In genomic region chr9:54467433-54467933, GRCm38 (mm10) we compare ENCODE assay signal across 30 mouse cellular contexts. TPM values are rescaled to one million over a fixed set of nuclear protein-coding genes. Genes with fewer than 3 reads are reported as not detected.
DNase-seq lines count a peak whose midpoint lies in the region; ATAC-seq and TF ChIP-seq lines count a peak whose summit lies in the region.
"Had no signal": no experiment of that assay in that cellular context is flagged by ENCODE, and none has a peak within 500 bp of the region (broad histone marks: within the 10 kb centered on the region; RNA-seq: fewer than 3 reads in every experiment).

No protein-coding gene starts in this region.

- 63% methylated on average over 1 of the region's 1 CpGs for WGBS in lung, adult 2 months
- 0% methylated on average over 1 of the region's 1 CpGs for WGBS in macrophage (ENCODE audit: missing documents)
- 74% methylated on average over 1 of the region's 1 CpGs for WGBS in midbrain, postnatal 0 days

- no peak overlapping the region for H3K4me2 ChIP-seq in midbrain, postnatal 0 days (ENCODE audit: low read depth, low read length, poor library complexity, severe bottlenecking)
- H3K4me2 ChIP-seq: heart, embryonic 15.5 days; hindbrain, embryonic 14.5 days; limb, embryonic 15.5 days; midbrain, embryonic 12.5 days; neural tube, embryonic 13.5 days had no signal

- H3K9me3 ChIP-seq in midbrain, postnatal 0 days (ENCODE audit: low read length): no peaks in the 10 kb centered on the region
- H3K9me3 ChIP-seq: embryonic facial prominence, embryonic 10.5 days; heart, embryonic 15.5 days; limb, embryonic 15.5 days; midbrain, embryonic 12.5 days; neural tube, embryonic 13.5 days had no signal

- TF ChIP-seq POLR2A in lung, adult 2 months (IDR thresholded peaks at IDR 0.05; ENCODE audit: borderline replicate concordance, extremely low read depth, low read depth, low read length): no peak

- H3K79me2 ChIP-seq in macrophage (ENCODE audit: inconsistent target): no peaks in the 10 kb centered on the region

- ATAC-seq in midbrain, postnatal 0 days (ENCODE audit: low FRiP score): no peak
- ATAC-seq in frontal cortex, adult (ENCODE audit: low TSS enrichment): no peak
- ATAC-seq: forebrain, postnatal 0 days; Patski had no signal

- H3K4me3 ChIP-seq in lung, adult 2 months (replicated peaks; ENCODE audit: extremely low read depth, low read depth, low read length): no peak overlapping the region
- no peak overlapping the region for H3K4me3 ChIP-seq in macrophage (ENCODE audit: inconsistent target)
- H3K4me3 ChIP-seq in midbrain, postnatal 0 days (ENCODE audit: low read depth, low read length): no peak overlapping the region
- H3K4me3 ChIP-seq: embryonic facial prominence, embryonic 10.5 days; heart, embryonic 15.5 days; limb, embryonic 15.5 days; midbrain, embryonic 12.5 days; myocyte; neural tube, embryonic 13.5 days had no signal

- H3K9ac ChIP-seq in midbrain, postnatal 0 days (replicated peaks; ENCODE audit: low read length, poor library complexity, severe bottlenecking): no peak overlapping the region
- H3K9ac ChIP-seq: forebrain, postnatal 0 days; heart, embryonic 15.5 days; hindbrain, embryonic 14.5 days; limb, embryonic 15.5 days; midbrain, embryonic 12.5 days; neural tube, embryonic 13.5 days had no signal

- H3K27ac ChIP-seq in macrophage: peak overlapping the region; percentile 59
- no peak overlapping the region for H3K27ac ChIP-seq in midbrain, postnatal 0 days (ENCODE audit: low read depth, low read length)
- H3K27ac ChIP-seq: embryonic facial prominence, embryonic 10.5 days; heart, embryonic 15.5 days; hindbrain, embryonic 14.5 days; kidney, postnatal 0 days; limb, embryonic 15.5 days; midbrain, embryonic 12.5 days; neural tube, embryonic 13.5 days had no signal

- no peak for TF ChIP-seq CTCF in lung, adult 2 months (IDR thresholded peaks at IDR 0.05; ENCODE audit: insufficient read depth, low read length)
- no peak for TF ChIP-seq CTCF in midbrain, postnatal 0 days (IDR thresholded peaks at IDR 0.05)

- no peaks in the 10 kb centered on the region for H3K36me3 ChIP-seq in macrophage (ENCODE audit: inconsistent target)
- H3K36me3 ChIP-seq in midbrain, postnatal 0 days (ENCODE audit: insufficient read depth, low read length): peaks cover 24% of the 10 kb centered on the region; the same call in 1 of the 2 replicates
- H3K36me3 ChIP-seq: embryonic facial prominence, embryonic 10.5 days; heart, embryonic 15.5 days; limb, embryonic 15.5 days; midbrain, embryonic 12.5 days had no signal

- no peaks in the 10 kb centered on the region for H3K4me1 ChIP-seq in lung, adult 2 months (ENCODE audit: control insufficient read depth, insufficient read depth, low read length)
- H3K4me1 ChIP-seq in midbrain, postnatal 0 days (ENCODE audit: insufficient read depth, low read length): no peaks in the 10 kb centered on the region
- H3K4me1 ChIP-seq: embryonic facial prominence, embryonic 10.5 days; heart, embryonic 15.5 days; limb, embryonic 15.5 days; midbrain, embryonic 12.5 days; neural tube, embryonic 13.5 days had no signal

- peak; percentile 26 for DNase-seq in lung, postnatal 36 days
- no peak for DNase-seq in lung, adult 2 months
- peak; percentile 2 for DNase-seq in ZHBTc4 (ENCODE audit: low read depth, low spot score)
- DNase-seq in right cerebral cortex, postnatal 14 days: no peak
- no peak for DNase-seq in Muller cell, postnatal 12 days (ENCODE audit: inconsistent ontology term)
- DNase-seq in midbrain, postnatal 0 days (ENCODE audit: low spot score): no peak
- DNase-seq: adrenal gland, postnatal 25 days; cerebellum, adult 11 months; cerebellum, adult 9-11 months; forebrain, postnatal 0 days; gastrocnemius, postnatal 36 days; heart, postnatal 36 days; kidney, adult 2 months; layer of hippocampus, adult 9-11 months; lung, adult 18-20 months; lung, postnatal 4 days; right cerebral cortex, postnatal 4 days; thymus, adult 2 months; thymus, postnatal 4 days had no signal

- H3K27me3 ChIP-seq in midbrain, postnatal 0 days (ENCODE audit: insufficient read depth, low read length): no peaks in the 10 kb centered on the region
- H3K27me3 ChIP-seq: heart, embryonic 15.5 days; limb, embryonic 15.5 days; midbrain, embryonic 12.5 days; neural tube, embryonic 13.5 days; Patski had no signal

RNA-seq across cellular contexts. Expression of gene Dmxl2, which starts 33.9 kb away (rescaled TPM):
- 3.8 and 6.6 TPM in 2 replicates for polyA plus RNA-seq in lung, adult 2 months (2012; rRNA removed)
- total RNA-seq in macrophage (2018; cell fraction: chromatin; rRNA removed): 100 to 1,000 TPM in 25 of 26 experiments, 10 to 100 TPM in 1; 98.7 to 363 (median 155) TPM
- total RNA-seq in macrophage (2018; cell fraction: cytosol; rRNA removed): 10 to 100 TPM in 18 of 26 experiments, 1 to 10 TPM in 8; 6.9 to 29.9 (median 17.1) TPM
- 100 to 1,000 TPM in 13 of 26 experiments, 10 to 100 TPM in 13; 39.7 to 213 (median 99.8) TPM for total RNA-seq in macrophage (2018; cell fraction: nucleus; rRNA removed)
- 11.7 to 18.8 TPM (median 14.4 TPM) in 3 replicates for polyA plus RNA-seq in macrophage (2018)
- total RNA-seq in midbrain, postnatal 0 days (2014; rRNA removed): 132 and 158 TPM in 2 replicates
- polyA plus RNA-seq in midbrain, postnatal 0 days (2015; fragmentation: Nextera tagmentation; extraction: Ambion mirVana): 40.7 and 44.7 TPM in 2 replicates

Comparison
In these comparisons a context has a peak if more than half of its experiments do, and no peak if none do; other contexts are left out.
1. DNase-seq: peak in lung, postnatal 36 days (single experiment) and ZHBTc4 (single experiment); none in lung, adult 2 months (single experiment), right cerebral cortex, postnatal 14 days (single experiment), Muller cell, postnatal 12 days (single experiment) and midbrain, postnatal 0 days (single experiment).